Mouse (Mus musculus) forebrain, embryonic 11.5 days (tissue): ENCODE results near the gene Lgals3bp. TPM values are rescaled to one million over a fixed set of nuclear protein-coding genes. Genes with fewer than 3 reads are reported as not detected.

Experiments
- ATAC-seq: fragments of 200-750 bp; cut with Nextera tagmentation; replicated peaks from 2 replicates; pipeline ENCODE4 v1.8.0; 2017; ENCODE audit warnings: moderate TSS enrichment; ENCODE audit not compliant: low FRiP score
- DNase-seq: peaks from one replicate; pipeline ENCODE4 v3.0.0-alpha.2; 2017; ENCODE audit warnings: low spot score
- H3K27ac ChIP-seq: fragments of 300-500 bp; sonication (generic); 2 replicates; pipeline ENCODE4 v1.5.1; 2014; ENCODE audit warnings: low read depth, low read length
- H3K27me3 ChIP-seq: fragments of 300-500 bp; sonication (generic); 2 replicates; pipeline ENCODE4 v1.6.1; 2014; ENCODE audit warnings: mild to moderate bottlenecking, low read length, mixed read lengths; ENCODE audit not compliant: control insufficient read depth, insufficient read depth
- H3K36me3 ChIP-seq: fragments of 300-500 bp; sonication (generic); 2 replicates; pipeline ENCODE4 v1.6.1; 2014; ENCODE audit warnings: mild to moderate bottlenecking, low read length, moderate library complexity, mixed read lengths; ENCODE audit not compliant: control insufficient read depth, insufficient read depth
- H3K4me1 ChIP-seq: fragments of 300-500 bp; sonication (generic); replicated peaks from 2 replicates; pipeline ENCODE4 v1.6.1; 2014; ENCODE audit warnings: low read length, mixed read lengths; ENCODE audit not compliant: control insufficient read depth, insufficient read depth
- H3K4me2 ChIP-seq: fragments of 300-500 bp; sonication (generic); 2 replicates; pipeline ENCODE4 v1.6.1; 2014; ENCODE audit warnings: low read depth, mild to moderate bottlenecking, low read length, moderate library complexity, mixed read lengths; ENCODE audit not compliant: severe bottlenecking
- H3K4me3 ChIP-seq: fragments of 300-500 bp; sonication (generic); 2 replicates; pipeline ENCODE4 v1.5.1; 2014; ENCODE audit warnings: low read depth, low read length
- H3K9ac ChIP-seq: fragments of 300-500 bp; sonication (generic); 2 replicates; pipeline ENCODE4 v1.6.1; 2014; ENCODE audit warnings: low read length
- H3K9me3 ChIP-seq: fragments of 300-500 bp; sonication (generic); 2 replicates; pipeline ENCODE4 v1.6.1; 2016; ENCODE audit warnings: low read length, mixed read lengths; ENCODE audit not compliant: control insufficient read depth
- WGBS: fragments of 180-500 bp; shearing (Covaris S2); extraction: QIAGEN DNeasy Blood & Tissue Kit; methylation state at CpG from one replicate; pipeline ENCODE4 v1.1.7; 2014; 5-methylcytosine and 5-hydroxymethylcytosine counted together
- polyA plus RNA-seq: library from polyadenylated mRNA; unstranded; fragments of >200 nt; fragmentation: Nextera tagmentation; extraction: Ambion mirVana; gene quantifications from 2 replicates; pipeline ENCODE4 v1.2.1, GENCODE M21; 2014

Lgals3bp gene
- polyA plus RNA-seq, 1 experiment from 2014 or later = 1.1 TPM

- H3K27ac ChIP-seq = no peak overlapping the region
- H3K4me3 ChIP-seq = no peak overlapping the region
- no peaks in the 10 kb centered on the region for H3K9me3 ChIP-seq
- no peaks in the 10 kb centered on the region for H3K36me3 ChIP-seq
- ATAC-seq (no peak), DNase-seq (no peak)
- no peak overlapping the region for H3K9ac ChIP-seq
- H3K27me3 ChIP-seq = no peaks in the 10 kb centered on the region
- H3K4me2 ChIP-seq = no peak overlapping the region
- 62% methylated on average over 3 of the region's 3 CpGs for WGBS
- H3K4me1 ChIP-seq = no peaks in the 10 kb centered on the region
These were observed 33.6 kb downstream of the Lgals3bp start for GRCm38 (mm10) chr11:118368330-118368729.

GRCm38 (mm10) chr11:118366559-118366958, 35.3 kb downstream of the Lgals3bp start:
- Histone ChIP-seq H3K36me3 (no peaks in the 10 kb centered on the region), H3K9me3 (no peaks in the 10 kb centered on the region), H3K4me3 (no peak overlapping the region), H3K27me3 (no peaks in the 10 kb centered on the region), H3K9ac (no peak overlapping the region), H3K4me2 (no peak overlapping the region), H3K4me1 (peaks cover 4% of the 10 kb centered on the region; the same call in 1 of the 2 replicates), H3K27ac (no peak overlapping the region)
- WGBS = 77% methylated on average over 8 of the region's 8 CpGs
- DNase-seq = no peak
- ATAC-seq = no peak

GRCm38 (mm10) chr11:118366108-118366507, 35.8 kb downstream of the Lgals3bp start:
- DNase-seq (no peak), ATAC-seq (no peak)
- no peak overlapping the region for H3K27ac ChIP-seq
- 75% methylated on average over 3 of the region's 3 CpGs for WGBS
- no peaks in the 10 kb centered on the region for H3K9me3 ChIP-seq
- H3K36me3 ChIP-seq = no peaks in the 10 kb centered on the region
- no peaks in the 10 kb centered on the region for H3K27me3 ChIP-seq
- H3K9ac ChIP-seq = no peak overlapping the region
- H3K4me2 ChIP-seq = no peak overlapping the region
- H3K4me1 ChIP-seq = peaks cover 4% of the 10 kb centered on the region; the same call in 1 of the 2 replicates
- H3K4me3 ChIP-seq = no peak overlapping the region

- H3K27me3 ChIP-seq = no peaks in the 10 kb centered on the region
- H3K27ac ChIP-seq = no peak overlapping the region
- ATAC-seq (no peak), DNase-seq (no peak)
- H3K4me3 ChIP-seq = no peak overlapping the region
- WGBS = 76% methylated on average over 7 of the region's 7 CpGs
- no peak overlapping the region for H3K9ac ChIP-seq
- H3K9me3 ChIP-seq = no peaks in the 10 kb centered on the region
- peaks cover 4% of the 10 kb centered on the region; the same call in 1 of the 2 replicates for H3K4me1 ChIP-seq
- H3K36me3 ChIP-seq = no peaks in the 10 kb centered on the region
- H3K4me2 ChIP-seq = no peak overlapping the region
These were observed 36.7 kb downstream of the Lgals3bp start for GRCm38 (mm10) chr11:118365171-118365570.

- no peak overlapping the region for H3K27ac ChIP-seq
- WGBS = 84% methylated on average over 4 of the region's 4 CpGs
- H3K9me3 ChIP-seq = no peaks in the 10 kb centered on the region
- no peak overlapping the region for H3K4me3 ChIP-seq
- no peak overlapping the region for H3K4me2 ChIP-seq
- DNase-seq (no peak), ATAC-seq (no peak)
- peaks cover 4% of the 10 kb centered on the region; the same call in 1 of the 2 replicates for H3K4me1 ChIP-seq
- no peak overlapping the region for H3K9ac ChIP-seq
- H3K27me3 ChIP-seq = no peaks in the 10 kb centered on the region
- no peaks in the 10 kb centered on the region for H3K36me3 ChIP-seq
These were observed 37.9 kb downstream of the Lgals3bp start for GRCm38 (mm10) chr11:118364021-118364420.

- Histone ChIP-seq H3K27me3 (no peaks in the 10 kb centered on the region), H3K4me3 (no peak overlapping the region), H3K36me3 (no peaks in the 10 kb centered on the region), H3K9me3 (no peaks in the 10 kb centered on the region), H3K27ac (0 out of 2 replicates have a peak overlapping the region, but pooled peaks have one; percentile 18), H3K9ac (peak overlapping the region; percentile 6; the same call in 1 of the 2 replicates), H3K4me2 (no peak overlapping the region), H3K4me1 (peaks cover 4% of the 10 kb centered on the region; the same call in 1 of the 2 replicates)
- ATAC-seq (no peak), DNase-seq (peak; percentile 64)
- 9% methylated on average over 8 of the region's 8 CpGs for whole genome bisulfite sequencing
These were observed 38.8 kb downstream of the Lgals3bp start for GRCm38 (mm10) chr11:118362971-118363518.

GRCm38 (mm10) chr11:118362501-118362900, 39.4 kb downstream of the Lgals3bp start:
- H3K4me2 ChIP-seq = no peak overlapping the region
- DNase-seq = no peak
- no peaks in the 10 kb centered on the region for H3K9me3 ChIP-seq
- H3K9ac ChIP-seq = no peak overlapping the region
- 70% methylated on average over 1 of the region's 1 CpGs for WGBS
- H3K27ac ChIP-seq = no peak overlapping the region
- peaks cover 4% of the 10 kb centered on the region; the same call in 1 of the 2 replicates for H3K4me1 ChIP-seq
- no peaks in the 10 kb centered on the region for H3K36me3 ChIP-seq
- H3K4me3 ChIP-seq = no peak overlapping the region
- no peaks in the 10 kb centered on the region for H3K27me3 ChIP-seq
- ATAC-seq = no peak

- no peak overlapping the region for H3K4me3 ChIP-seq
- no peak overlapping the region for H3K9ac ChIP-seq
- WGBS = 77% methylated on average over 10 of the region's 10 CpGs
- no peaks in the 10 kb centered on the region for H3K27me3 ChIP-seq
- ATAC-seq (no peak), DNase-seq (no peak)
- H3K36me3 ChIP-seq = no peaks in the 10 kb centered on the region
- H3K27ac ChIP-seq = no peak overlapping the region
- no peak overlapping the region for H3K4me2 ChIP-seq
- peaks cover 4% of the 10 kb centered on the region; the same call in 1 of the 2 replicates for H3K4me1 ChIP-seq
- no peaks in the 10 kb centered on the region for H3K9me3 ChIP-seq
These were observed 41.0 kb downstream of the Lgals3bp start for GRCm38 (mm10) chr11:118360907-118361341.

GRCm38 (mm10) chr11:118360491-118360890, 41.4 kb downstream of the Lgals3bp start:
- WGBS = 88% methylated on average over 7 of the region's 7 CpGs
- H3K27ac ChIP-seq = no peak overlapping the region
- H3K4me1 ChIP-seq = peaks cover 6% of the 10 kb centered on the region; the same call in 1 of the 2 replicates
- no peak overlapping the region for H3K4me2 ChIP-seq
- DNase-seq (no peak), ATAC-seq (no peak)
- H3K4me3 ChIP-seq = no peak overlapping the region
- no peaks in the 10 kb centered on the region for H3K36me3 ChIP-seq
- H3K27me3 ChIP-seq = no peaks in the 10 kb centered on the region
- no peaks in the 10 kb centered on the region for H3K9me3 ChIP-seq
- no peak overlapping the region for H3K9ac ChIP-seq
